Mouse (Mus musculus) T-helper 17 cell (primary cell): ENCODE measurements at regions not wholly inside any gene's neighbourhood (a gene's known extent, or its start where the extent isn't known, plus 50 kb on each side); places are given as distances from the start of the nearest gene placed in this dataset.

Source experiments
- in situ Hi-C, 2 experiments: fragments of 300-600 bp; cut with MboI, MseI; formaldehyde crosslinking; loops; 1 replicate in 1 of 2; 2 replicates in 1 of 2; pipeline ENCODE4 v1.15.1; 2025; ENCODE audit warnings: high pct_unique_total_duplicates in 2 of 2

GRCm38 (mm10) chr10:61034056-61034455 is 55.1 kb upstream of the Pcbd1 start:
- in situ Hi-C loops = no loop called here

- in situ Hi-C loops = no loop called here
Measured at GRCm38 (mm10) chr10:61028598-61028997, 60.5 kb upstream of the Pcbd1 start.

GRCm38 (mm10) chr10:61027215-61027614 is 61.9 kb upstream of the Pcbd1 start:
- in situ Hi-C loops = no loop called here

GRCm38 (mm10) chr10:61025061-61025460 is 64.1 kb upstream of the Pcbd1 start:
- in situ Hi-C loops = no loop called here

GRCm38 (mm10) chr10:61024166-61024565 is 65.0 kb upstream of the Pcbd1 start:
- in situ Hi-C loops = no loop called here

- in situ Hi-C loops = no loop called here
Measured at GRCm38 (mm10) chr10:61023431-61023830, 65.7 kb upstream of the Pcbd1 start.

GRCm38 (mm10) chr10:61019566-61019965 is 69.6 kb upstream of the Pcbd1 start:
- in situ Hi-C loops = no loop called here

GRCm38 (mm10) chr10:61012199-61012695 is 76.9 kb upstream of the Pcbd1 start:
- in situ Hi-C loops = no loop called here

GRCm38 (mm10) chr10:61010697-61011096 is 78.4 kb upstream of the Pcbd1 start:
- in situ Hi-C loops = no loop called here

GRCm38 (mm10) chr10:61007403-61007802 is 81.7 kb upstream of the Pcbd1 start:
- in situ Hi-C loops = no loop called here

- in situ Hi-C loops = no loop called here
Measured at GRCm38 (mm10) chr10:61001745-61002160, 87.4 kb upstream of the Pcbd1 start.

- in situ Hi-C loops = no loop called here
Measured at GRCm38 (mm10) chr10:60997393-60997792, 91.7 kb upstream of the Pcbd1 start.

- in situ Hi-C loops = no loop called here
Measured at GRCm38 (mm10) chr10:60995908-60996640, 93.1 kb upstream of the Pcbd1 start.

- in situ Hi-C loops = no loop called here
Measured at GRCm38 (mm10) chr10:60985109-60985576, 104.0 kb upstream of the Pcbd1 start.

- in situ Hi-C loops = no loop called here
Measured at GRCm38 (mm10) chr10:60981770-60982169, 107.4 kb upstream of the Pcbd1 start.

- in situ Hi-C loops = no loop called here
Measured at GRCm38 (mm10) chr10:60973615-60974014, 115.5 kb upstream of the Pcbd1 start.

GRCm38 (mm10) chr10:60964843-60965242 is 124.3 kb upstream of the Pcbd1 start:
- in situ Hi-C loops = no loop called here

- in situ Hi-C loops = no loop called here
Measured at GRCm38 (mm10) chr10:60957820-60958233, 126.4 kb upstream of the Unc5b start.

GRCm38 (mm10) chr10:60955467-60955866 is 124.1 kb upstream of the Unc5b start:
- in situ Hi-C loops = no loop called here

- in situ Hi-C loops = no loop called here
Measured at GRCm38 (mm10) chr10:60952495-60952894, 121.1 kb upstream of the Unc5b start.

- in situ Hi-C loops = no loop called here
Measured at GRCm38 (mm10) chr10:60948983-60949677, 117.7 kb upstream of the Unc5b start.

GRCm38 (mm10) chr10:60943074-60943473 is 111.7 kb upstream of the Unc5b start:
- in situ Hi-C loops = no loop called here

- in situ Hi-C loops = loop anchor here in 1 of 2 experiments (10.0 kb wide), 1 partner anchor 604 kb away; no protein-coding TSS in a partner anchor
Measured at GRCm38 (mm10) chr10:60938749-60939148, 107.4 kb upstream of the Unc5b start.
